Mouse (Mus musculus): Measurements from ENCODE around the gene Atmin.

DNA sequence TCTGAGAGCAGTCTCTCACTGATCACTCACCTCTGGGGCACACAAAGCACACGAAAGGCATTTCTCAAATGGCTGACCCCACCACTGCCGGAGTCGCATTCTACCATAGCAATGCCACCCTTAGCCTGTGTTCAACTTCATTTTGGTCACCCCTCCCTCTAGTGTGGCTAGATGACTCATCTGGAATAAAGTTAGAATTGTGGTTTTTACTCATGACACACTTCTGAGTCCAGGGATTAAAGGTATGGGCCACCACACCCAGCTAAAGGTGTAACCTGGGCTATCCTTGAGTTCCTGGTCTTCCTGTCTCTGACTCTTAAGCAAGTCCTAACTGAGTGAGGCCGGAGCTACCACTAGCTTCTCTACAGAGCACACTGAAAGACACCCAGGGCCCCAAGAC is 37.4 kb upstream of the Atmin start:
- TF ChIP-seq CTCF (IDR thresholded peaks at IDR 0.05 in 2 of 3, conservative IDR thresholded peaks at IDR 0.05 in 1 of 3; ENCODE audit: control insufficient read depth in 1 of 3, insufficient read depth in 1 of 3, low read depth in 2 of 3, low read length in 3 of 3, poor library complexity in 1 of 3, severe bottlenecking in 1 of 3): no peak
- no peak for TF ChIP-seq MYB (IDR thresholded peaks at IDR 0.05; ENCODE audit: low read depth, low read length)
- no peak for TF ChIP-seq POLR2A (IDR thresholded peaks at IDR 0.05; ENCODE audit: control insufficient read depth in 1 of 2, insufficient read depth in 1 of 2, low read depth in 1 of 2, low read length in 2 of 2, poor library complexity in 1 of 2)
- TF ChIP-seq ELF1 (IDR thresholded peaks at IDR 0.05; ENCODE audit: low read depth, low read length): no peak
- TF ChIP-seq SMC3 (IDR thresholded peaks at IDR 0.05; ENCODE audit: low read depth, low read length): no peak
- no peak for TF ChIP-seq ZC3H11A (IDR thresholded peaks at IDR 0.05; ENCODE audit: low read depth, low read length)
- TF ChIP-seq KAT2A (conservative IDR thresholded peaks at IDR 0.05; ENCODE audit: low read depth, low read length): no peak
- TF ChIP-seq ETS1 (IDR thresholded peaks at IDR 0.05; ENCODE audit: low read depth, low read length): no peak
- TF ChIP-seq TAL1 (IDR thresholded peaks at IDR 0.05; ENCODE audit: low read length): no peak
- no peak for TF ChIP-seq UBTF (IDR thresholded peaks at IDR 0.05; ENCODE audit: borderline replicate concordance, insufficient read depth, low read depth, low read length)
- TF ChIP-seq E2F4 (IDR thresholded peaks at IDR 0.05; ENCODE audit: borderline replicate concordance, low read depth, low read length): no peak
- TF ChIP-seq MYC (IDR thresholded peaks at IDR 0.05; ENCODE audit: low read depth, low read length): no peak

Data from MEL (cell line).